Mouse (Mus musculus) ES-E14 (cell line): ENCODE data around the gene Il12rb1.

Experiments used
- CHD2 ChIP-seq: IDR thresholded peaks from 2 replicates; pipeline ENCODE4 v1.6.1; 2014; ENCODE audit warnings: mild to moderate bottlenecking, low read depth, low read length, inconsistent platforms
- HCFC1 ChIP-seq: IDR thresholded peaks from 2 replicates; pipeline ENCODE4 v1.6.1; 2012; ENCODE audit warnings: low read length, inconsistent platforms, borderline replicate concordance; ENCODE audit not compliant: insufficient read depth

DNA sequence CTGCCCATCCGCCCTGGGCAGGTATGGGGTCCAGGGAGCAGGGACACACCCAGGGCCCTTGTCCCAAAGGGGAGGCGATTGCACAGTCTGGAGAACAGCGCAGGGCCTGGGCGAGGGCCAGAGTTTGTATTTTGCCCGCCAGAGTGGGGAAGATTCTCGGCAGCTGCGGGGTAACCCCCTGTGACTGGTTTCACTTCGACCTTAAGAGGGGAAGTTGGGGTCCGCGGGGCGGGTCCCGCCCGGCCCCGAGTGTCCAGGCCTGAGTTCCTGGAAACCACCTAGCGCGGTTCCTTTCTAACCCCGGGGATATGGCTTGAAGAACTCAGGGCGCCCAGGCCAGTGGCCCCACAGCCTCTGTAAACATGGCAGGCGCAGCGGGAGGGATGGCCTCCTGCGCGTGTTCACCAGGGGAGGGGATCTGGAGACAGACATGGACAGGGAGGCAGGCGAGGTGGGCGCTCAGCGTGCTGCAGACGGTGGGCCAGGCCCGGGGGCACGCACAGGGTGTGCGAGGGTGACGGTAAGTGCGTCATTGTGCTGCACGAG lies 39.9 kb upstream of the Il12rb1 start:
- TF ChIP-seq CHD2 (no peak), HCFC1 (no peak)
